Mouse (Mus musculus) thymus, postnatal 36 days (tissue): ENCODE data around the gene H3f3a.

Source experiments
- DNase-seq, 2 experiments: peaks; one replicate each; pipeline ENCODE4 v3.0.0; 2022; ENCODE audit warnings: mixed read lengths in 2 of 2

H3f3a gene

GRCm38 (mm10) chr1:180757252-180757955 lies 56.3 kb downstream of the H3f3a start:
- DNase-seq, result no peak

DNA sequence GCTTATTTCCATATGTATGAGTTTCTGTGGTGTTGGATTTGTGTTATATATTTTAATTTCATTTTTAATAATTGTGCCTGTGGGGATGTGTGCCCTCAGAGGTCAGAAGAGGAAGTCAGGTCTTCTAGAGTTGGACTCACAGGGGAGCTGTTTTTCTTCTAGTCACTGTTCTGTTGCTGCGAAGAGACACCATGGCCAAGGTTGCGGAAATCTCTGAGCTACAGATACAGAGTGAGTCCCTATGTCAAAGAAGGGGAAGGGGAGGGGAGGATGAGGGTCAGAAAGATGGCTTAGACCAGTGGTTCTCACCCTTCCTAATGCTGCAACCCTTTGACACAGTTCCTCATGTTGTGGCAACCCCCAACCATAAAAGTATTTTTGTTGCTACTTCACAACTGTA lies 57.0 kb downstream of the H3f3a start:
- no peak for DNase-seq

DNA sequence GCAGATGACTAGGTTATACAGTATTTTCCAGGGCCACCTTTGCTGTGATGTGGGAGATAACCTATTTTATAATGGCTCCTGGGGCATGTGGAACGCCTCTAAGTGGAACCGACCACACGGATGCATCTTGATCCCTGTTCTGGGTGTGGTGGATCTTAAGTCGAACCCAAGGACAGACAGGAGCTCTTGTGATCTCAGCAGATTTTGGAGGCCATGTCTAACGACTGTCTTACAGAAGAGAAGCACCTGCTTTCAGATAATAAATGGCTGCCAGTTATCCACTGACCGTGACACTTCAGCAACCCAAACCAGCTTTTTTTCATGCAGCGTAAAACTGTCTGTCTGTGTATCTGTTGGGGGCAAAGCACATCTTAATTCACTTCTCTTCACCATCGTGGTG lies 59.4 kb downstream of the H3f3a start:
- DNase-seq, result no peak

DNA sequence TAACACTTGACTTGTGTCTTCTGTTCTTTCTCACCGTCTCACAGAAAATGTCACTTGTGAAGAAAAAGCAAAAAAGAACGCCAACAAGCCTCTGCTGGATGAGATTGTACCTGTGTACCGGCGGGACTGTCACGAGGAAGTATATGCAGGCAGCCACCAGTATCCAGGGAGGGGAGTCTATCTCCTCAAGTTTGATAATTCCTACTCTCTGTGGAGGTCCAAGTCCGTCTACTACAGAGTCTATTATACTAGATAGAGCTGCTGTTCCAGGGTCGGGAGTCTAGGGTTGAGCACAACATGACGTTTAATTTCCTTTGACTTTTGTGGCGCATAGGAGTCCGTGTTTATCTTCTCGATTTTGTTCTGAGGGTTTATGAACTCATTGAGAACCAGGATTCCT lies 61.6 kb downstream of the H3f3a start:
- DNase-seq, result no peak
